Mouse (Mus musculus): ENCODE measurements around the gene Trpv3.

Gene Trpv3

GRCm38 (mm10) chr11:73267267-73267666, at the start of gene Trpv3:
Gene Trpv3 (plus strand): TSS chr11:73267388.
- CTCF ChIA-PET, result no interaction called here

- CTCF ChIA-PET, result no interaction called here
Measured at GRCm38 (mm10) chr11:73219671-73220070, 47.5 kb upstream of the Trpv3 start.

GRCm38 (mm10) chr11:73220651-73221050, 46.5 kb upstream of the Trpv3 start:
- CTCF ChIA-PET, result no interaction called here

- CTCF ChIA-PET, result no interaction called here
Measured at GRCm38 (mm10) chr11:73222846-73223245, 44.3 kb upstream of the Trpv3 start.

GRCm38 (mm10) chr11:73223966-73224365, 43.2 kb upstream of the Trpv3 start:
- CTCF ChIA-PET, result no interaction called here

GRCm38 (mm10) chr11:73225856-73226255, 41.3 kb upstream of the Trpv3 start:
- CTCF ChIA-PET, result no interaction called here

- CTCF ChIA-PET, result no interaction called here
Measured at GRCm38 (mm10) chr11:73228881-73229280, 38.3 kb upstream of the Trpv3 start.

GRCm38 (mm10) chr11:73230081-73230480, 37.1 kb upstream of the Trpv3 start:
- CTCF ChIA-PET, result interaction anchor here (0.7 kb wide), 1 partner anchor 769 kb away, joined by 7 read pairs; no protein-coding TSS in a partner anchor

- CTCF ChIA-PET, result no interaction called here
Measured at GRCm38 (mm10) chr11:73232513-73232912, 34.7 kb upstream of the Trpv3 start.

GRCm38 (mm10) chr11:73233992-73234391, 33.2 kb upstream of the Trpv3 start, which contains the start of gene Trpv1:
Gene Trpv1 (plus strand): TSS chr11:73234292.
- CTCF ChIA-PET, result no interaction called here

- CTCF ChIA-PET, result no interaction called here
Measured at GRCm38 (mm10) chr11:73235990-73236701, 31.0 kb upstream of the Trpv3 start.

- CTCF ChIA-PET, result no interaction called here
Measured at GRCm38 (mm10) chr11:73236731-73237130, 30.5 kb upstream of the Trpv3 start.

- CTCF ChIA-PET, result no interaction called here
Measured at GRCm38 (mm10) chr11:73242199-73242598, 25.0 kb upstream of the Trpv3 start.

GRCm38 (mm10) chr11:73242777-73243176, 24.4 kb upstream of the Trpv3 start:
- CTCF ChIA-PET, result no interaction called here

GRCm38 (mm10) chr11:73257362-73257945, 9.7 kb upstream of the Trpv3 start:
- CTCF ChIA-PET, result no interaction called here

GRCm38 (mm10) chr11:73258664-73259063, 8.5 kb upstream of the Trpv3 start:
- CTCF ChIA-PET, result no interaction called here

- CTCF ChIA-PET, result no interaction called here
Measured at GRCm38 (mm10) chr11:73260457-73260856, 6.7 kb upstream of the Trpv3 start.

- CTCF ChIA-PET, result no interaction called here
Measured at GRCm38 (mm10) chr11:73261385-73261784, 5.8 kb upstream of the Trpv3 start.

GRCm38 (mm10) chr11:73274821-73275220, 7.6 kb downstream of the Trpv3 start:
- CTCF ChIA-PET, result no interaction called here

- CTCF ChIA-PET, result no interaction called here
Measured at GRCm38 (mm10) chr11:73280710-73281109, 13.5 kb downstream of the Trpv3 start.

GRCm38 (mm10) chr11:73281528-73282027, 14.4 kb downstream of the Trpv3 start:
- CTCF ChIA-PET, result no interaction called here

- CTCF ChIA-PET, result no interaction called here
Measured at GRCm38 (mm10) chr11:73283369-73283768, 16.2 kb downstream of the Trpv3 start.

- CTCF ChIA-PET, result no interaction called here
Measured at GRCm38 (mm10) chr11:73283926-73284325, 16.7 kb downstream of the Trpv3 start.

- CTCF ChIA-PET, result no interaction called here
Measured at GRCm38 (mm10) chr11:73284351-73284750, 17.2 kb downstream of the Trpv3 start.
